Mouse (Mus musculus) liver, embryonic 16.5 days (tissue): ENCODE measurements around the gene Ski. TPM values are rescaled to one million over a fixed set of nuclear protein-coding genes. Genes with fewer than 3 reads are reported as not detected.

Source experiments
- ATAC-seq: fragments of 200-750 bp; cut with Nextera tagmentation; 2 replicates; pipeline ENCODE4 v1.8.0; 2017; ENCODE audit warnings: low read depth, mild to moderate bottlenecking, moderate number of reproducible peaks, moderate library complexity
- H3K27ac ChIP-seq: fragments of 300-500 bp; sonication (generic); 2 replicates; pipeline ENCODE4 v1.5.1; 2014; ENCODE audit warnings: mild to moderate bottlenecking, low read length
- H3K27me3 ChIP-seq: fragments of 300-500 bp; sonication (generic); 2 replicates; pipeline ENCODE4 v1.6.1; 2014; ENCODE audit warnings: low read depth, low read length, mixed read lengths; ENCODE audit not compliant: control insufficient read depth, insufficient read depth
- H3K36me3 ChIP-seq: fragments of 300-500 bp; sonication (generic); 2 replicates; pipeline ENCODE4 v1.6.1; 2014; ENCODE audit warnings: mild to moderate bottlenecking; ENCODE audit not compliant: control insufficient read depth, insufficient read depth
- H3K4me1 ChIP-seq: fragments of 300-500 bp; sonication (generic); 2 replicates; pipeline ENCODE4 v1.6.1; 2014; ENCODE audit warnings: low read depth, low read length, mixed read lengths; ENCODE audit not compliant: control insufficient read depth
- H3K4me2 ChIP-seq: fragments of 300-500 bp; sonication (generic); 2 replicates; pipeline ENCODE4 v1.6.1; 2014; ENCODE audit warnings: low read depth, low read length, mixed read lengths
- H3K4me3 ChIP-seq: fragments of 300-500 bp; sonication (generic); 2 replicates; pipeline ENCODE4 v1.5.1; 2014; ENCODE audit warnings: low read depth, mild to moderate bottlenecking, low read length
- H3K9ac ChIP-seq: fragments of 300-500 bp; sonication (generic); 2 replicates; pipeline ENCODE4 v1.6.1; 2014; ENCODE audit warnings: low read depth, low read length
- H3K9me3 ChIP-seq: fragments of 300-500 bp; sonication (generic); replicated peaks from 2 replicates; pipeline ENCODE4 v1.6.1; 2016; ENCODE audit warnings: low read length; ENCODE audit not compliant: control insufficient read depth
- WGBS: fragments of 180-500 bp; shearing (Covaris S2); extraction: QIAGEN DNeasy Blood & Tissue Kit; methylation state at CpG from one replicate; pipeline ENCODE4 v1.1.7; 2014; ENCODE audit not compliant: insufficient replicate concordance; 5-methylcytosine and 5-hydroxymethylcytosine counted together
- polyA plus RNA-seq: library from polyadenylated mRNA; unstranded; fragments of >200 nt; fragmentation: Nextera tagmentation; extraction: Ambion mirVana; gene quantifications from 2 replicates; pipeline ENCODE4 v1.2.1, GENCODE M21; 2015

Ski gene
- polyA plus RNA-seq, 1 experiment from 2014 or later = 2.5 TPM

DNA sequence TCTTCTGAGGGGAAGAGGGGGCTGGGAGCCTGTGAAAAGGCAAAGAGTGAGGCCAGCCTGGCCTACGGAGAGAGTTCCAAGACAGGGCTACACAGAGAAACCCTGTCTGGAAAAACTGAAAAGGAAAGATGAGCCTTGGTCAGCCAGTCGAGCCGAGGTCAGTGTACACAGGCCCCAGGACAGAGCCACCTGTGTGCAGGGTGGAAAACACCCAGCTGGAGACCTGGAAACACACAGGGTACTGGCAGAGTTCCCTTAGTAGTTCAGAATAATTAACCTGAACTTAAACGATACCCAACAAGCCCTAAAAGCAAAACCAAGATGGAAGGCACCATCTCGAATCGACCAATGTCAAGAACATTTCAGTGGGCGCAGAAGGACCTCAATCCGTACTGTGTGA is 83.9 kb downstream of the Ski start:
- Histone ChIP-seq H3K4me3 (no peak overlapping the region), H3K4me1 (no peaks in the 10 kb centered on the region; the same call in none of the 2 replicates), H3K27ac (no peak overlapping the region), H3K36me3 (no peaks in the 10 kb centered on the region), H3K9ac (no peak overlapping the region), H3K27me3 (no peaks in the 10 kb centered on the region), H3K9me3 (no peaks in the 10 kb centered on the region), H3K4me2 (no peak overlapping the region)
- 59% methylated on average over 8 of the region's 8 CpGs for WGBS
- ATAC-seq = no peak

DNA sequence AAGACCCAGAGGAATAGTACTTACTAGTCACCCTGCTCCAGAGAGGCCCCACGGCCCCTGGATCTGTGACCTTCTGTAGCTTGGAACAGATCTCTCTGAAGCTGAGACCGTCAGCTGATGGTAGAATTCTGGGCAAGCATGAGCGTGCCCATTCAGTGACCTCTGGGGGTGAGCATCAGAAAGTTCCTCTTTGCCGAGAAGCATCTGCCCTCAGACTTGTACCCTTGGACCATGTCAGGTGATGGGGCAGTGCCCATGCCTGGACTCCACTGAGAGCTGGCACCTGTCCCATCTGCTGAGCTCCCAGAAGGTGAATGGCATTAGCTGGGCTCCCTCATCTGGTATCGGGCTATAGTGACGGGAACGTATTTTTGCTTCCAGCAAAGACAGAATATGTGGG is 84.5 kb downstream of the Ski start:
- Histone ChIP-seq H3K27me3 (no peaks in the 10 kb centered on the region), H3K9me3 (no peaks in the 10 kb centered on the region), H3K9ac (no peak overlapping the region), H3K4me2 (no peak overlapping the region), H3K27ac (no peak overlapping the region), H3K4me3 (no peak overlapping the region), H3K4me1 (no peaks in the 10 kb centered on the region; the same call in none of the 2 replicates), H3K36me3 (no peaks in the 10 kb centered on the region)
- ATAC-seq = no peak
- WGBS = 74% methylated on average over 7 of the region's 7 CpGs

DNA sequence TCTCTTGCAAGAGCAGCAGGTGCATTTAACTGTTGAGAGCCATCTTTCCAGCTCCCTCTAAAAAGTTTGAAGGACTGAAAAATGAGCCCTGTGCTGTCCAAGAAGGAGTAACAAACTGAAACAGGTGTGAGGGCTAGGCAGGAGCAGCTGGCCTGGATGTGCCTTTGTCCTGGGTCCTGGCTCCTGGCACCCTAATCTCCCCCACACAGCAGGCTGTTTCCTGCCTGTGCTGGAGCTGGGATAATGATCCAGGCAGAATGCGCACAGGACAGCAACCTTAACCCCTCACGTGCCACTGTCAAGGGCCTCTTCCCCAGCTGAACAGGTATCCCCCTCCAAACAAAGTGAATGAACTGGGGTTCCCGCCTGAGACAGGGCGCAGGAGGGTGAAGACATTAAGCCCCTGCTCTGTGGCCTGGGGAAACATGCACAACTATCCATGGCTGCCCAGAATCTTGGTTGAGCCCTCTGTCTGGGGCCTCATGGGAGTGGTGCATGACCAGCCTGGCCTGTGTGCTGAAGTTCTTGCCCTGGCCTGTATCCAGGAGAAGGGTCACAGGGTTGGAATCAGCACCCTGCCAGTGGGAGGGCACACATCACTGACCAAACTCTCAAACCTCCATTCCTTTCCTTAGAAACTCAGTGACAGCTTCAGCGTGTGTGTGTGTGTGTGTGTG is 86.3 kb downstream of the Ski start:
- 71% methylated on average over 5 of the region's 5 CpGs for WGBS
- ATAC-seq = peak; percentile 75

DNA sequence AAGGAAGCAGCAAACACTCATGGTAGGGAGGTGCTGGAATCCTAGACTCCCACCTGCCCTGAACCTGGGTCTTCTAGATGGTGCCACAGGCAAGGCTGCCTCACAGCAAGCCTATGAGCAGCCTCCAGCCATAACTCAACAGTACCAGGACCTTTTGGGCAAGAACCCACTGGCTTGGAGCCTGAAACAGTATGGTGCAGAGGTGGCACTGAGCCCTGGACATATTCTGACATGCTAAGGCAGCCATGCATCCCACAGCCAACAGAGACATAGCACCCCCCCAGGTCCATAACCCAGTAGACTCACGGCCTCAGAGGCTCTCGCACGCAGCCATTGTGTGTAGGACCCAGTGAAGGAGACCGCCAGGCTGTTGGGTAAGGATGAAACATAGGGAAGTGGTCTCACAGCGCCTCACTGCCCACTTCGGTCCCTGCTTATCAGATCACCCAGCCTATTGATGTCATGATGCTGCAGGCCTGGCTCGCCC is 87.7 kb downstream of the Ski start:
- Histone ChIP-seq H3K36me3 (no peaks in the 10 kb centered on the region), H3K4me1 (no peaks in the 10 kb centered on the region; the same call in none of the 2 replicates), H3K27ac (no peak overlapping the region), H3K9me3 (no peaks in the 10 kb centered on the region), H3K4me2 (no peak overlapping the region), H3K9ac (no peak overlapping the region), H3K4me3 (no peak overlapping the region), H3K27me3 (no peaks in the 10 kb centered on the region)
- ATAC-seq = no peak
- 59% methylated on average over 7 of the region's 7 CpGs for WGBS

More for the DNA sequence above, 86.3 kb downstream of the Ski start:
- Histone ChIP-seq H3K4me1 (no peaks in the 10 kb centered on the region; the same call in none of the 2 replicates), H3K4me3 (no peak overlapping the region), H3K36me3 (no peaks in the 10 kb centered on the region), H3K27ac (no peak overlapping the region), H3K4me2 (no peak overlapping the region), H3K9me3 (no peaks in the 10 kb centered on the region), H3K9ac (no peak overlapping the region), H3K27me3 (no peaks in the 10 kb centered on the region)

DNA sequence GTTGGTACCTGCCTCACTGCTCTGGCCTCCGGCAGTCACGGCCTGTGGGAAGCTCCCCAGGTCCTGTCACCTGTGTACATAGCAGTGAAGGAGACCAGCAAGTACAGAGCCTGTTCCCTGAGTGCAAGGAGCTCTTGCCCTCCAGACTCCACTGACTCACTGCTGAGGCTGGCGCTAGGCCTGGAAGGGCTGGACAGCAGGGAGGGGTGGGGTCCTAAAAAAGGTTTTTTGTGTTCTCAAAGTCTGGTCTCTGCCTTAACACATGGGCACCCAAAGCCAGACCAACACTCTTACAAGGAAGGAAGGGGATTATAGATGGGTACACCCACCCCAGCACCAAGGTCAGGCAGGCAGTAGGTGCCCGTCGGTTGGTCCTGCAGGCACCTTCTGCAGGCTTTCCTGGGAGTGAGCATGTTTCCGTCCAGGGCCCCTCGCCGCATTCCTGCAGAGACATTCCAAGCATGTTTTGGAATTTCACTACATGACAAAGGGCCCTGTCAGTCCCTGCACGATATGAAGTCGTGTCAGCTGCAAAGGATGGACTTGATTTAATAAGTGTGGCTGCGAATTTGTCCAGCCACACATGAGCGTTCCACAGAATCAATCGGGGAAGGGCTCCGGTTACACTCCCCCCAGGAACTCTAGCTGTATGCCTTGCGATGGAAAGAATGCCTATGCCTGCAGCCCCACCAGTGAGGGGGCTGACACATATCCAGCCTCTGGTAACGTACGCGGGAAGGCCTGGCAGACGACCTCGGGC is 88.6 kb downstream of the Ski start:
- 76% methylated on average over 20 of the region's 20 CpGs for WGBS

DNA sequence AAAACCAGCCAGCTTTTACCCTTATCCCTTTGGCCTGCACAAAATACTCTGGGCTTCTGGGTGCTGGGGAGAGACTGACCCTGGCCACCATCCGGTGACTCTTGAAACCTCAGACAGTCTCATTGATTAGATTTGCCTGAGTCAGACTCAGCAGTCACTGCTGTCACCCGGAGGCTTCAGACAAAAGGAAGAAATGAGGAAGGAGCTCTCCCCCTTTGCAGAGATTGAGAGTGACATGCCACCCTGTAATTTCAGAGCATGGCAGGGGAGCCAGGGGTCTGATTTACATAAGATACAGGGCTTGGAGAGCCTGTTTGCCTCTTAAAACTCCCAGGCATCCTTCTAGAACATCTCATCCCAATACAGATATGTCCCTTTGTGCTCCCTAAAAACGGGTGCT is 89.2 kb downstream of the Ski start:
- Histone ChIP-seq H3K27me3 (no peaks in the 10 kb centered on the region), H3K4me2 (no peak overlapping the region), H3K4me1 (no peaks in the 10 kb centered on the region; the same call in none of the 2 replicates), H3K27ac (no peak overlapping the region), H3K4me3 (no peak overlapping the region), H3K9me3 (no peaks in the 10 kb centered on the region), H3K36me3 (no peaks in the 10 kb centered on the region), H3K9ac (no peak overlapping the region)
- WGBS = 21% methylated on average over 3 of the region's 3 CpGs
- no peak for ATAC-seq

More for the DNA sequence above, 88.6 kb downstream of the Ski start:
- Histone ChIP-seq H3K9ac (no peak overlapping the region), H3K4me3 (no peak overlapping the region), H3K9me3 (no peaks in the 10 kb centered on the region), H3K4me1 (no peaks in the 10 kb centered on the region; the same call in none of the 2 replicates), H3K4me2 (no peak overlapping the region), H3K27me3 (no peaks in the 10 kb centered on the region), H3K27ac (no peak overlapping the region), H3K36me3 (no peaks in the 10 kb centered on the region)
- no peak for ATAC-seq

DNA sequence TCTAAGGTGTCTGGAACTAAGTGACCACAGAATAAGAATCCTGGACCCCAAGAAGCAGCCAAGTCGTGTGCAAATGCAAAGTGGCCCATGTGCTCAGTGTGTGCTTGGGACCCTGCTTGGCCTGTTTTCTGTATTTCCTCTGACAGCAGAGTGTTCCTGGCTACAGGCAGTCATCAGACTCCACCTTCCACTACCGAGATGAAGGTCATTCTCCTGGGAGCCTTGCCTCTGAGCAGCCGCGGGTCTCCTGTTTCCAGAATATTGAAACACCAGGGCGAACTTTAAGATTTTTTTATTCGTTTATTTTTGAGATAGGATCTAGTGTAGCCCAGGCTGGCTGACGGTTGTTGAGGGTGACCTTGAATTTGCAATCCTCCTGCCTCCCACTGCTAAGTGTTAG is 91.8 kb downstream of the Ski start:
- WGBS = 60% methylated on average over 7 of the region's 7 CpGs
- H3K27ac ChIP-seq = no peak overlapping the region
- H3K27me3 ChIP-seq = no peaks in the 10 kb centered on the region
- H3K9ac ChIP-seq = no peak overlapping the region
- H3K4me1 ChIP-seq = peaks cover 2% of the 10 kb centered on the region
- no peaks in the 10 kb centered on the region for H3K36me3 ChIP-seq
- ATAC-seq = no peak
- no peak overlapping the region for H3K4me2 ChIP-seq
- no peak overlapping the region for H3K4me3 ChIP-seq
- no peaks in the 10 kb centered on the region for H3K9me3 ChIP-seq

DNA sequence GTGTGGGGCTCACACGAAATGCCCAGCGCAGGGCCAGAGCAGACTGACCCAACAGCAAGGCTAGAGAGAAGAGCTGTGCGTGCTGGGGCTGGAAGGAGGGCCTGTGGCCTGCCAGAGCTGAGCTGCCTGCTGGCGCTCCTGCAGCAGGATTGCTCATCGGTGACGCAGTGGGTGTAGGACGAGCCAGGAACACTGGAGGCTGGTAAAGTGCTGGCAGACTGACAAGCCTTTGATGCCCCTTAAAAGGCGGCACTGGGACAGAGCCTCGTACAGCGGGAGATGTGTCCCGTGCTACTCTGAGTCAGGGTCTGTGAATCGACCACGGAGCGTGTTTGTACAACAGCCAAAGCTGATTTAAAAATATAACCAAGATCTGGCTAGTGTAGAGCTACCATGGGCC is 92.4 kb downstream of the Ski start:
- H3K27me3 ChIP-seq = no peaks in the 10 kb centered on the region
- H3K36me3 ChIP-seq = no peaks in the 10 kb centered on the region
- no peak for ATAC-seq
- H3K9me3 ChIP-seq = no peaks in the 10 kb centered on the region
- 77% methylated on average over 14 of the region's 14 CpGs for WGBS
- H3K4me3 ChIP-seq = no peak overlapping the region
- H3K9ac ChIP-seq = no peak overlapping the region
- H3K4me1 ChIP-seq = peaks cover 8% of the 10 kb centered on the region
- no peak overlapping the region for H3K27ac ChIP-seq
- H3K4me2 ChIP-seq = no peak overlapping the region
